Mouse (Mus musculus) olfactory bulb, adult 2 months (tissue): ENCODE data around the gene Cacng7.

ENCODE experiments used
- CTCF ChIP-seq: fragments of 200-500 bp; IDR thresholded peaks from 2 replicates; pipeline ENCODE4 v1.5.1; 2012; ENCODE audit warnings: low read depth, mild to moderate bottlenecking, low read length, moderate library complexity; ENCODE audit not compliant: insufficient read depth
- POLR2A ChIP-seq: fragments of 200-500 bp; IDR thresholded peaks from 2 replicates; pipeline ENCODE4 v1.6.1; 2012; ENCODE audit warnings: mild to moderate bottlenecking, low read depth, low read length, moderate library complexity; ENCODE audit not compliant: insufficient read depth

GRCm38 (mm10) chr7:3287186-3287585 lies 45.6 kb upstream of the Cacng7 start:
- TF ChIP-seq POLR2A, result no peak
- TF ChIP-seq CTCF, result no peak
